Mouse (Mus musculus) midbrain, embryonic 16.5 days (tissue): ENCODE measurements around the gene Zfp185. TPM values are rescaled to one million over a fixed set of nuclear protein-coding genes. Genes with fewer than 3 reads are reported as not detected.
"Not testable (repeated sequence)": the region's sequence is repeated elsewhere in the genome, so short reads cannot be mapped to it uniquely, and the experiment has no call there.

Experiments
- ATAC-seq: fragments of 200-750 bp; cut with Nextera tagmentation; 2 replicates; pipeline ENCODE4 v1.8.0; 2017; ENCODE audit warnings: moderate TSS enrichment
- H3K27ac ChIP-seq: fragments of 300-500 bp; sonication (generic); 2 replicates; pipeline ENCODE4 v1.5.1; 2014; ENCODE audit warnings: mild to moderate bottlenecking, low read length, mixed read lengths
- H3K27me3 ChIP-seq: fragments of 300-500 bp; sonication (generic); 2 replicates; pipeline ENCODE4 v1.6.1; 2014; ENCODE audit warnings: low read depth, low read length, mixed read lengths; ENCODE audit not compliant: control insufficient read depth, insufficient read depth
- H3K36me3 ChIP-seq: fragments of 300-500 bp; sonication (generic); 2 replicates; pipeline ENCODE4 v1.6.1; 2014; ENCODE audit warnings: mild to moderate bottlenecking, low read length, moderate library complexity, mixed read lengths; ENCODE audit not compliant: control insufficient read depth, insufficient read depth
- H3K4me1 ChIP-seq: fragments of 300-500 bp; sonication (generic); 2 replicates; pipeline ENCODE4 v1.6.1; 2014; ENCODE audit warnings: mild to moderate bottlenecking, low read length, mixed read lengths; ENCODE audit not compliant: control insufficient read depth, insufficient read depth
- H3K4me2 ChIP-seq: fragments of 300-500 bp; sonication (generic); 2 replicates; pipeline ENCODE4 v1.6.1; 2014; ENCODE audit warnings: mild to moderate bottlenecking, low read length, mixed read lengths
- H3K4me3 ChIP-seq: fragments of 300-500 bp; sonication (generic); 2 replicates; pipeline ENCODE4 v1.5.1; 2014; ENCODE audit warnings: low read depth, mild to moderate bottlenecking, low read length, moderate library complexity, mixed read lengths
- H3K9ac ChIP-seq: fragments of 300-500 bp; sonication (generic); 2 replicates; pipeline ENCODE4 v1.6.1; 2014; ENCODE audit warnings: low read depth, low read length, mixed read lengths
- H3K9me3 ChIP-seq: fragments of 300-500 bp; sonication (generic); replicated peaks from 2 replicates; pipeline ENCODE4 v1.6.1; 2014; ENCODE audit warnings: mild to moderate bottlenecking, low read length, mixed read lengths; ENCODE audit not compliant: control insufficient read depth, poor library complexity, severe bottlenecking
- whole genome bisulfite sequencing: fragments of 180-500 bp; shearing (Covaris S2); extraction: QIAGEN DNeasy Blood & Tissue Kit; methylation state at CpG from one replicate; pipeline ENCODE4 v1.1.7; 2014; 5-methylcytosine and 5-hydroxymethylcytosine counted together
- polyA plus RNA-seq: library from polyadenylated mRNA; unstranded; fragments of >200 nt; fragmentation: Nextera tagmentation; extraction: Ambion mirVana; gene quantifications from 2 replicates; pipeline ENCODE4 v1.2.1, GENCODE M21; 2015

The Zfp185 gene
- polyA plus RNA-seq, 1 experiment from 2014 or later = 1.3 TPM

GRCm38 (mm10) chrX:73038831-73039230, 51.7 kb downstream of the Zfp185 start:
- Histone ChIP-seq H3K4me2 (no peak overlapping the region), H3K4me3 (no peak overlapping the region), H3K36me3 (no peaks in the 10 kb centered on the region), H3K4me1 (no peaks in the 10 kb centered on the region), H3K27me3 (no peaks in the 10 kb centered on the region), H3K9me3 (no peaks in the 10 kb centered on the region), H3K27ac (no peak overlapping the region), H3K9ac (no peak overlapping the region)
- ATAC-seq = no peak
- WGBS = 84% methylated on average over 8 of the region's 8 CpGs

GRCm38 (mm10) chrX:73039666-73040065, 52.5 kb downstream of the Zfp185 start:
- no peak overlapping the region for H3K27ac ChIP-seq
- WGBS = 83% methylated on average over 12 of the region's 12 CpGs
- ATAC-seq = no peak

GRCm38 (mm10) chrX:73053860-73054563, 66.9 kb downstream of the Zfp185 start:
- Histone ChIP-seq H3K9ac (no peak overlapping the region), H3K27me3 (no peaks in the 10 kb centered on the region), H3K4me2 (peak overlapping the region; percentile 32), H3K27ac (peak overlapping the region; percentile 53), H3K4me1 (no peaks in the 10 kb centered on the region), H3K4me3 (no peak overlapping the region), H3K36me3 (no peaks in the 10 kb centered on the region), H3K9me3 (no peaks in the 10 kb centered on the region)
- peak; percentile 97 for ATAC-seq
- 14% methylated on average over 14 of the region's 14 CpGs for WGBS

More at GRCm38 (mm10) chrX:73039666-73040065, 52.5 kb downstream of the Zfp185 start:
- H3K4me3 ChIP-seq = no peak overlapping the region
- H3K9me3 ChIP-seq = no peaks in the 10 kb centered on the region
- H3K4me2 ChIP-seq = no peak overlapping the region
- H3K36me3 ChIP-seq = no peaks in the 10 kb centered on the region
- H3K4me1 ChIP-seq = no peaks in the 10 kb centered on the region
- H3K9ac ChIP-seq = no peak overlapping the region
- no peaks in the 10 kb centered on the region for H3K27me3 ChIP-seq

GRCm38 (mm10) chrX:73061528-73061927, 74.4 kb downstream of the Zfp185 start:
- H3K9ac ChIP-seq = no peak overlapping the region
- H3K4me3 ChIP-seq = no peak overlapping the region
- H3K4me1 ChIP-seq = peaks cover 3% of the 10 kb centered on the region; the same call in 1 of the 2 replicates
- no peak for ATAC-seq
- H3K9me3 ChIP-seq = no peaks in the 10 kb centered on the region
- WGBS = 90% methylated on average over 1 of the region's 1 CpGs
- H3K27me3 ChIP-seq = no peaks in the 10 kb centered on the region
- no peak overlapping the region for H3K27ac ChIP-seq
- no peak overlapping the region for H3K4me2 ChIP-seq
- H3K36me3 ChIP-seq = no peaks in the 10 kb centered on the region

- H3K9me3 ChIP-seq = no peaks in the 10 kb centered on the region
- H3K4me1 ChIP-seq = peaks cover 3% of the 10 kb centered on the region; the same call in 1 of the 2 replicates
- H3K4me2 ChIP-seq = no peak overlapping the region
- no peaks in the 10 kb centered on the region for H3K36me3 ChIP-seq
- no peak overlapping the region for H3K4me3 ChIP-seq
- no peaks in the 10 kb centered on the region for H3K27me3 ChIP-seq
- WGBS = 52% methylated on average over 5 of the region's 5 CpGs
- ATAC-seq = no peak
- no peak overlapping the region for H3K9ac ChIP-seq
- no peak overlapping the region for H3K27ac ChIP-seq
These were observed 75.2 kb downstream of the Zfp185 start for GRCm38 (mm10) chrX:73062323-73062722.

- Histone ChIP-seq H3K4me1 (peaks cover 8% of the 10 kb centered on the region; the same call in 1 of the 2 replicates), H3K27me3 (no peaks in the 10 kb centered on the region), H3K9me3 (no peaks in the 10 kb centered on the region), H3K4me3 (peak overlapping the region; percentile 45), H3K27ac (0 out of 2 replicates have a peak overlapping the region, but pooled peaks have one; percentile 47), H3K9ac (peak overlapping the region; percentile 64), H3K4me2 (peak overlapping the region; percentile 64), H3K36me3 (no peaks in the 10 kb centered on the region)
- WGBS = 32% methylated on average over 20 of the region's 24 CpGs
- peak; percentile 93 for ATAC-seq
These were observed 76.6 kb downstream of the Zfp185 start for GRCm38 (mm10) chrX:73063512-73064414.

GRCm38 (mm10) chrX:73064415-73064793, 77.3 kb downstream of the Zfp185 start, which contains the start of gene Pnma3:
TSS of gene Pnma3 (plus strand) at chrX:73064787.
- Histone ChIP-seq H3K9me3 (no peaks in the 10 kb centered on the region), H3K36me3 (no peaks in the 10 kb centered on the region), H3K27me3 (no peaks in the 10 kb centered on the region), H3K27ac (0 out of 2 replicates have a peak within 1 kb of the TSS, but pooled peaks have one; percentile 47), H3K4me1 (peaks cover 8% of the 10 kb centered on the region; the same call in 1 of the 2 replicates), H3K9ac (peak within 1 kb of the TSS; percentile 64), H3K4me3 (peak within 1 kb of the TSS; percentile 45), H3K4me2 (peak within 1 kb of the TSS; percentile 64)
- WGBS = 11% methylated on average over 6 of the region's 7 CpGs
- peak; percentile 64; the same call in 1 of the 2 replicates for ATAC-seq

- H3K9me3 ChIP-seq, H3K9ac ChIP-seq, H3K4me1 ChIP-seq, H3K4me3 ChIP-seq, H3K27ac ChIP-seq, ATAC-seq, H3K27me3 ChIP-seq, H3K4me2 ChIP-seq, H3K36me3 ChIP-seq: not testable (repeated sequence)
- WGBS = 75% methylated on average over 1 of the region's 5 CpGs
These were observed 79.7 kb downstream of the Zfp185 start for GRCm38 (mm10) chrX:73066765-73067312.
